Mouse (Mus musculus) hindbrain, embryonic 11.5 days (tissue): ENCODE measurements around the gene Dpep3. TPM values are rescaled to one million over a fixed set of nuclear protein-coding genes. Genes with fewer than 3 reads are reported as not detected.
A peak's percentile ranks its signal among the peaks of the same experiment; 100 is the strongest.

Experiments
- ATAC-seq: fragments of 200-750 bp; cut with Nextera tagmentation; 2 replicates; pipeline ENCODE4 v1.8.0; 2017; ENCODE audit warnings: mild to moderate bottlenecking, moderate TSS enrichment, moderate library complexity; ENCODE audit not compliant: low FRiP score
- DNase-seq: peaks from one replicate; pipeline ENCODE4 v3.0.0-alpha.2; 2015; ENCODE audit warnings: low spot score
- H3K27ac ChIP-seq: fragments of 300-500 bp; sonication (generic); 2 replicates; pipeline ENCODE4 v1.5.1; 2014; ENCODE audit warnings: mild to moderate bottlenecking, low read depth, low read length
- H3K27me3 ChIP-seq: fragments of 300-500 bp; sonication (generic); 2 replicates; pipeline ENCODE4 v1.6.1; 2014; ENCODE audit warnings: mild to moderate bottlenecking, low read length, moderate library complexity, mixed read lengths; ENCODE audit not compliant: control insufficient read depth, insufficient read depth
- H3K36me3 ChIP-seq: fragments of 300-500 bp; sonication (generic); 2 replicates; pipeline ENCODE4 v1.6.1; 2014; ENCODE audit warnings: mild to moderate bottlenecking, low read length, moderate library complexity, mixed read lengths; ENCODE audit not compliant: control insufficient read depth, insufficient read depth
- H3K4me1 ChIP-seq: fragments of 300-500 bp; sonication (generic); replicated peaks from 2 replicates; pipeline ENCODE4 v1.6.1; 2014; ENCODE audit warnings: low read length, mixed read lengths; ENCODE audit not compliant: control insufficient read depth, insufficient read depth
- H3K4me2 ChIP-seq: fragments of 300-500 bp; sonication (generic); replicated peaks from 2 replicates; pipeline ENCODE4 v1.6.1; 2014; ENCODE audit warnings: mild to moderate bottlenecking, low read depth, low read length
- H3K4me3 ChIP-seq: fragments of 300-500 bp; sonication (generic); 2 replicates; pipeline ENCODE4 v1.5.1; 2014; ENCODE audit warnings: low read depth, low read length
- H3K9ac ChIP-seq: fragments of 300-500 bp; sonication (generic); 2 replicates; pipeline ENCODE4 v1.6.1; 2014; ENCODE audit warnings: low read depth, low read length
- H3K9me3 ChIP-seq: fragments of 300-500 bp; sonication (generic); 2 replicates; pipeline ENCODE4 v1.6.1; 2016; ENCODE audit warnings: low read length; ENCODE audit not compliant: control insufficient read depth
- WGBS: fragments of 180-500 bp; shearing (Covaris S2); extraction: QIAGEN DNeasy Blood & Tissue Kit; methylation state at CpG from one replicate; pipeline ENCODE4 v1.1.7; 2014; 5-methylcytosine and 5-hydroxymethylcytosine counted together
- polyA plus RNA-seq: library from polyadenylated mRNA; unstranded; fragments of >200 nt; fragmentation: Nextera tagmentation; extraction: Ambion mirVana; gene quantifications from 2 replicates; pipeline ENCODE4 v1.2.1, GENCODE M21; 2014

The Dpep3 gene
- polyA plus RNA-seq, 1 experiment from 2014 or later: not detected

DNA sequence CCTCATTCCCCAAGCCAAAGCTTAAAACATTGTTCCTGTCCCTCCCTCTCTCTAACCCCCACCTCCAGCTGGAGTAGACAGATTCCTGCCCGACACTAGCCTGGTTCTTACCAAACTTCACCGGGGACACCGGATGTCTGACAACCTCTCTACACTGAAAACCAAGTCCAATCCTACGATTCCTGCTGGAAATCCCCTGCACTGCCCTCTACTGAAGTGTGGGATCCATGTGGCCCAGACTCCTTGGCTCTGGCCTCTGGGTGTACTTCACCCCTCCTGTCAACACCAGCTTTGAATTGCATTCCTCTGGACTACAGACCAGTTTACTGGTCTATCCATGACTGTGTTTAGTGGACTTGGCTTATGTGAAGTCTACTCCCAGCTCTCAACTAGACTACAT lies 22.7 kb downstream of the Dpep3 start:
- Histone ChIP-seq H3K9me3 (no peaks in the 10 kb centered on the region), H3K27me3 (no peaks in the 10 kb centered on the region), H3K4me1 (no peaks in the 10 kb centered on the region), H3K4me3 (no peak overlapping the region), H3K9ac (no peak overlapping the region), H3K27ac (no peak overlapping the region), H3K4me2 (no peak overlapping the region), H3K36me3 (no peaks in the 10 kb centered on the region)
- ATAC-seq (no peak), DNase-seq (no peak)
- 85% methylated on average over 4 of the region's 4 CpGs for WGBS

DNA sequence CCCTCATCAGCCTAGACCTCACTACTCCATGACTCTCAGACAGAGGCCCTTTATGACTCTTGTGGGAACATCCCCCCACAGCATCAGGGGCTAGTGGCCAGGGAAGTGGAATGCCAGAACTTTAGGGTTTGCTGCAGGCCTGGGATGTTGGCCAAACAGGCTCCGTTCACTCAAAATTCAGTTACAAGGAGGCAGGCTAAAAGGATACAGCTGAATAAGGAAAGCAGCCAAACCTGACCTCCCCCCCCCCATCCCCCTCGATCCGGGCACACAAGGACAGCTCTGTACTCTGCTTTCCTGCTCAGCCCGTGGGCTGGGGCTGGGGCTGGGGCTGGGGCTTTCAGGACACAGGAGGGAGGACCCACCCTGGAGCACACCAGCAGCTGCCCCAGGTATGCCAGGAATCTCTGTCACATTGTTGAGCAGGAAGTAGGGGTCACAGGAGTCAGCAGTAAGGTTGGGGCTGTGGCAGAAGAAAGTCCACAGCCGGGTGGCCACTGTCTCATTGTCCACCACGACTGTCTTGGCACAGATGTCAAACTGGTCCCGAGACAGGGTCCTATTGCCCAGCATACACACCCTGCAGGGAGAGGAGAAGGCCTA lies 28.1 kb downstream of the Dpep3 start:
- H3K9ac ChIP-seq: no peak overlapping the region
- no peak overlapping the region for H3K27ac ChIP-seq
- H3K36me3 ChIP-seq: no peaks in the 10 kb centered on the region
- no peaks in the 10 kb centered on the region for H3K27me3 ChIP-seq
- 54% methylated on average over 7 of the region's 7 CpGs for WGBS
- no peak overlapping the region for H3K4me2 ChIP-seq
- no peaks in the 10 kb centered on the region for H3K4me1 ChIP-seq
- ATAC-seq (no peak), DNase-seq (no peak)
- no peaks in the 10 kb centered on the region for H3K9me3 ChIP-seq
- H3K4me3 ChIP-seq: no peak overlapping the region

DNA sequence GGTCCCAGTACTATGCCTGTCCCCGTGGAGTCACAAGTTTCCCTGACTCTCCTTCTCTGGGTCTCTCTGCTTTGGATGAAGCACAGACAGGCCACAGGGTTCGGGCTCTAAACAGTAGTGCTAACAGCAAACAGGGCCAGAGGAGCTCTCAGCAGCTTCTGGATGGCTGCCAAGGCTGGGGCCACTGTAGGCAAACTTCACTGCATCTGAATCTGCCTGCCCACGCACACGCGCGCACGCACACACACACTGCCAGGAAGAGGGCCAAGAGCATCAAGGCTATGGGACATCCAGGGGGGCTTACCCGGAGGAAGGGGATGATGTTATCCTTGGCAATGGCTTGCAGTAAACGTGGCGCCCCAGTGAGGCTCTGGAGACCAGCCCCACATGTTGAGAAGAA lies 29.9 kb downstream of the Dpep3 start:
- WGBS: 93% methylated on average over 10 of the region's 10 CpGs
- no peaks in the 10 kb centered on the region for H3K36me3 ChIP-seq

DNA sequence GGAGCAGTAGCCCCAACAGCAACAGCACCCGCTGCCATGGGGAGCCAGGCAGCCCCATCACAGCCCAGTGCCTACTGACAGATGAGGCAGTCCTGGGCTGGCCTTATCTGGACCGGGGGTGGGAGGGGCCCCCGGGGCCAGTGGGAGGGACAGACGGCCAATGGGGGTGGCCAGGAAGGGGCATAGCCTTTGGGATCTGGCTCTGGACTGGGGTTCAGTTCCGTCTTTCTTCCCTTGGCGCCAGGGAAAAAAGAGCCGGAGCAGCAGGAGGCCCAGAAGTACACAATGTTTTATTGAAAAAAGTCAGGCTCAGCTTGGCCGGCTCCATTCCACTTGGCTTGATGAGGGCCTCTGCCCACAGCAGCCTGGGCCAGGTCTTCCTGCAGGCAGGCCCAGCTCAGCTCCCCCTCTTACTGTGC lies 35.9 kb downstream of the Dpep3 start, which contains the start of gene Lcat:
Gene Lcat (minus strand): TSS at position 62 of the 419 bp plus-strand sequence.
- no peak within 1 kb of the TSS for H3K4me3 ChIP-seq
- DNase-seq (no peak), ATAC-seq (no peak)
- no peaks in the 10 kb centered on the region for H3K27me3 ChIP-seq
- H3K9ac ChIP-seq: no peak within 1 kb of the TSS
- H3K27ac ChIP-seq: no peak within 1 kb of the TSS
- H3K4me1 ChIP-seq: no peaks in the 10 kb centered on the region
- no peaks in the 10 kb centered on the region; the same call in 1 of the 2 replicates for H3K36me3 ChIP-seq
- no peak within 1 kb of the TSS for H3K4me2 ChIP-seq
- no peaks in the 10 kb centered on the region for H3K9me3 ChIP-seq
- WGBS: 57% methylated on average over 7 of the region's 8 CpGs

More for the DNA sequence above, 29.9 kb downstream of the Dpep3 start:
- H3K9ac ChIP-seq: no peak overlapping the region
- DNase-seq (no peak), ATAC-seq (no peak)
- no peaks in the 10 kb centered on the region for H3K9me3 ChIP-seq
- H3K4me2 ChIP-seq: no peak overlapping the region
- no peak overlapping the region for H3K27ac ChIP-seq
- no peaks in the 10 kb centered on the region for H3K27me3 ChIP-seq
- no peak overlapping the region for H3K4me3 ChIP-seq
- no peaks in the 10 kb centered on the region for H3K4me1 ChIP-seq

DNA sequence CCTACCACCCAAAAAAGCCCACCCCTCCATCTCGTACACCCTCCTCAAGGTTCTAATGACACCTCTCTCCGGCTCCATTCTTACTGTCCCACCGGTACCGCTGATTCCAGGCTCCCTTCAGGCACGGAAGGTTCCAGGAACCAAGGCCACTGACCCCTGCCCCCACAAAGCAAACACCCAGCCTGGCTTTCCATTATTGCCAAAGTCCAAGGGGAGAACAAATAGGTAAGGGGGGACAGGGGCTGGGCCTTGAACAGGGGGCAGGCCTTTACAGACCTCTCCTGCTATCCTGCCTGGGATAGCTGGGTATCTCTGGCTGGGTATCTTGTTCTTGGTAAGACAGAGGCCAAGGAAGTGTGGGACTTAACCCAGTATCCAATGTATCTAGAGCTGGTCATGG lies 36.7 kb downstream of the Dpep3 start:
- no peak overlapping the region for H3K4me3 ChIP-seq
- no peak for ATAC-seq
- no peaks in the 10 kb centered on the region; the same call in 1 of the 2 replicates for H3K36me3 ChIP-seq
- no peaks in the 10 kb centered on the region for H3K9me3 ChIP-seq
- H3K9ac ChIP-seq: no peak overlapping the region
- H3K27ac ChIP-seq: no peak overlapping the region
- WGBS: 93% methylated on average over 5 of the region's 5 CpGs
- H3K27me3 ChIP-seq: no peaks in the 10 kb centered on the region
- H3K4me1 ChIP-seq: no peaks in the 10 kb centered on the region
- no peak for DNase-seq
- H3K4me2 ChIP-seq: no peak overlapping the region

DNA sequence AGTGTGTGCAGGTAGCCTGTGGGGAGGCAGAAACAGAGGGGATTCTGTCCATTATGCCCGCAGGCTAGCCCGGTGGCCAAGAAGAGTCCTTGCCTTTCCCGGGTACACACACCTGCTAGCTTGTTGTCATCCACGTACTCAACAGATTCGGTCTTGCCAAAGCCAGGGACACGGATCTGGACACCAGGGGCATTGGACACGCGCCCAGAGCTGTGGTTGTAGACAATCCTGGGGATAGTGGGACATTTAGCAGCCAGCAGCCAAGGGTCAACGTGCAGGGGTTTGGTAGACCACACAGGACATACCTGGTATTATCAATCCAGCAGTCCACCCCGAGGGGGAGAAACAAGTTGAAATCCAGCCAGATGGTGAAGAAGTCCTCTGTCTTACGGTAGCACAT lies 37.2 kb downstream of the Dpep3 start:
- WGBS: 94% methylated on average over 11 of the region's 11 CpGs
- ATAC-seq: no peak
- no peak for DNase-seq

DNA sequence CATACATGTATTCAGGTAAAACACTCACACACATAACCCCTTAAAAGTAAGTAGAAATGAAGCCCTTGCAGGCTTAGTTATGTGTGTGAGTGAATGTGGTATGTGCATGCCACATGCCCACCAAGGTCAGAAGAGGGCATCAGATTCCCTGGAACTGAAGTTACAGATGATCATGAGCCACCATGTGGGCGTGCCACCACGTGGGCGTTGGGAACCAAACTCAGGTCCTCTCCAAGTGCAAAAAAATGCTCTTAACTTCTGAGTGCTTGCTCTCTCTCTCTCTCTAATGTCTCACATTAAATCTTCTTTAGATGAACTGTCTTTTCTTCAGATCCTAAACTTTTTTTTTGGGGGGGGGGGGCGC lies 40.9 kb downstream of the Dpep3 start, which contains the start of gene Psmb10:
Gene Psmb10 (minus strand): TSS at position 139 of the 364 bp plus-strand sequence.
- ATAC-seq (no peak), DNase-seq (peak; percentile 25)
- WGBS: 41% methylated on average over 4 of the region's 4 CpGs
- Histone ChIP-seq H3K9ac (peak within 1 kb of the TSS; percentile 82), H3K36me3 (no peaks in the 10 kb centered on the region), H3K27me3 (no peaks in the 10 kb centered on the region), H3K27ac (peak within 1 kb of the TSS; percentile 88), H3K9me3 (no peaks in the 10 kb centered on the region), H3K4me1 (no peaks in the 10 kb centered on the region), H3K4me3 (peak within 1 kb of the TSS; percentile 77), H3K4me2 (peak within 1 kb of the TSS; percentile 86)

More for the DNA sequence above, 37.2 kb downstream of the Dpep3 start:
- no peak overlapping the region for H3K9ac ChIP-seq
- H3K9me3 ChIP-seq: no peaks in the 10 kb centered on the region
- H3K36me3 ChIP-seq: no peaks in the 10 kb centered on the region; the same call in 1 of the 2 replicates
- no peak overlapping the region for H3K27ac ChIP-seq
- no peak overlapping the region for H3K4me3 ChIP-seq
- no peaks in the 10 kb centered on the region for H3K27me3 ChIP-seq
- H3K4me1 ChIP-seq: no peaks in the 10 kb centered on the region
- H3K4me2 ChIP-seq: no peak overlapping the region

DNA sequence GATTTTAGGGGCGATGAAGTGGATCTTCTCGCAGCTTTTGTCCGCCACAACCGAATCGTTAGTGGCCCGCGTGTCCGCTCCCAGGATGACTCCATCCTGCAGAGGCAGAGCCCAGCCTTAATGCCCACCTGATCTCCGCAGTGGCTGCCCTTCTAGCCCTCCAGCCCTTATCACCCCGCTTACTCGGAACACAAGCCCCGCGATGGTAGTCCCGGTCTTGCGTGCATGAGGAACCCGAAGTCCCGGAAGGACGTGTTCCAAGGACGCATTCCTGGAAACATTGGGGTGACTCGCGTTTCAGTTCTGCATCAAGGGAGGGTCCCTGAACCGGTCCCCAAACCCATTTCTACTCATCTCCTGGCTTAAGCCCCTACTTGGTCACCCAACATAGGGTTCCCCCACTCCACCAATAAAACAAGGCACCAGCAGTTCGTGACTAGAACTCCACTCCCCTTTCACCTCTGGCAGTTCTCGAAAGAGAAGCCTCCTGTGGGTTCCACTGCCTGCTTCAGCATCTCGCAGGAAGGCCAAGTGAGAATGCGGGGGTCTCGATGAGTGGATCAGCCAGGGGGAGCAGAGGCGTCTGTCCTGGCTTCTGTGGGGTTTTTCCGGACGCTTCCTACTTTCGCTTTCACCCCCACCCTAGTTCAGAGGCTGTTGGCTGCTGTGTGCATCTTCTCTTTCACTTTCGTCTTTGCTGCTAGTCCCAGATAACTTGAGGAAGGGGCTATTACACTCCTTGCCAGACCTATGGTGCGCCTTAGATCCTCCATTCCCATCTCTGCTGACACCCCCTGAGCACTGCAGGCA lies 41.5 kb downstream of the Dpep3 start:
- Histone ChIP-seq H3K4me3 (peak overlapping the region; percentile 77), H3K9ac (peak overlapping the region; percentile 82), H3K27me3 (no peaks in the 10 kb centered on the region), H3K4me2 (peak overlapping the region; percentile 86), H3K4me1 (no peaks in the 10 kb centered on the region), H3K27ac (peak overlapping the region; percentile 88), H3K36me3 (no peaks in the 10 kb centered on the region), H3K9me3 (no peaks in the 10 kb centered on the region)
- ATAC-seq (peak; percentile 66), DNase-seq (no peak)
- 2% methylated on average over 33 of the region's 33 CpGs for WGBS
